Mouse (Mus musculus) embryonic facial prominence, embryonic 11.5 days (tissue): Measurements from ENCODE around the gene Cacng8. TPM values are rescaled to one million over a fixed set of nuclear protein-coding genes. Genes with fewer than 3 reads are reported as not detected.

ENCODE experiments used
- ATAC-seq: fragments of 200-750 bp; cut with Nextera tagmentation; replicated peaks from 2 replicates; pipeline ENCODE4 v1.8.0; 2017; ENCODE audit warnings: low read depth; ENCODE audit not compliant: insufficient number of reproducible peaks, low FRiP score, low TSS enrichment
- DNase-seq: peaks from one replicate; pipeline ENCODE4 v3.0.0-alpha.2; 2015; ENCODE audit warnings: low spot score
- H3K27ac ChIP-seq: fragments of 300-500 bp; sonication (generic); replicated peaks from 2 replicates; pipeline ENCODE4 v1.5.1; 2014; ENCODE audit warnings: mild to moderate bottlenecking, low read depth, low read length, control low read depth
- H3K27me3 ChIP-seq: fragments of 300-500 bp; sonication (generic); 2 replicates; pipeline ENCODE4 v1.6.1; 2014; ENCODE audit warnings: mild to moderate bottlenecking, low read length, moderate library complexity, mixed read lengths; ENCODE audit not compliant: control insufficient read depth, insufficient read depth
- H3K36me3 ChIP-seq: fragments of 300-500 bp; sonication (generic); replicated peaks from 2 replicates; pipeline ENCODE4 v1.6.1; 2014; ENCODE audit warnings: low read depth, mild to moderate bottlenecking, low read length, moderate library complexity, mixed read lengths; ENCODE audit not compliant: control insufficient read depth, insufficient read depth
- H3K4me1 ChIP-seq: fragments of 300-500 bp; sonication (generic); 2 replicates; pipeline ENCODE4 v1.6.1; 2014; ENCODE audit warnings: low read length, mixed read lengths; ENCODE audit not compliant: control insufficient read depth, insufficient read depth
- H3K4me2 ChIP-seq: fragments of 300-500 bp; sonication (generic); 2 replicates; pipeline ENCODE4 v1.6.1; 2014; ENCODE audit warnings: low read depth, mild to moderate bottlenecking, control low read depth, low read length, moderate library complexity
- H3K4me3 ChIP-seq: fragments of 300-500 bp; sonication (generic); 2 replicates; pipeline ENCODE4 v1.5.1; 2014; ENCODE audit warnings: low read depth, low read length, control low read depth
- H3K9ac ChIP-seq: fragments of 300-500 bp; sonication (generic); replicated peaks from 2 replicates; pipeline ENCODE4 v1.6.1; 2014; ENCODE audit warnings: mild to moderate bottlenecking, control low read depth, low read length
- H3K9me3 ChIP-seq: fragments of 300-500 bp; sonication (generic); replicated peaks from 2 replicates; pipeline ENCODE4 v1.6.1; 2016; ENCODE audit warnings: mild to moderate bottlenecking, low read length, inconsistent platforms, mixed read lengths; ENCODE audit not compliant: control insufficient read depth
- WGBS: fragments of 180-500 bp; shearing (Covaris S2); extraction: QIAGEN DNeasy Blood & Tissue Kit; methylation state at CpG from one replicate; pipeline ENCODE4 v1.1.7; 2014; 5-methylcytosine and 5-hydroxymethylcytosine counted together
- polyA plus RNA-seq: library from polyadenylated mRNA; unstranded; fragments of >200 nt; fragmentation: Nextera tagmentation; extraction: Ambion mirVana; gene quantifications from 2 replicates; pipeline ENCODE4 v1.2.1, GENCODE M21; 2014

Gene Cacng8
- polyA plus RNA-seq, 1 experiment from 2014 or later = 4.7 TPM

GRCm38 (mm10) chr7:3360678-3361077, 29.8 kb upstream of the Cacng8 start:
- no peak overlapping the region for H3K4me3 ChIP-seq
- no peaks in the 10 kb centered on the region for H3K9me3 ChIP-seq
- H3K4me1 ChIP-seq = no peaks in the 10 kb centered on the region
- H3K27ac ChIP-seq = no peak overlapping the region
- H3K4me2 ChIP-seq = no peak overlapping the region
- ATAC-seq (no peak), DNase-seq (no peak)
- WGBS = 85% methylated on average over 1 of the region's 1 CpGs
- no peak overlapping the region for H3K9ac ChIP-seq
- no peaks in the 10 kb centered on the region; the same call in none of the 2 replicates for H3K36me3 ChIP-seq
- no peaks in the 10 kb centered on the region for H3K27me3 ChIP-seq

- WGBS = 46% methylated on average over 11 of the region's 11 CpGs
- Histone ChIP-seq H3K9ac (no peak overlapping the region), H3K4me3 (no peak overlapping the region), H3K9me3 (no peaks in the 10 kb centered on the region), H3K27ac (no peak overlapping the region), H3K36me3 (no peaks in the 10 kb centered on the region), H3K27me3 (peaks cover 5% of the 10 kb centered on the region; the same call in 1 of the 2 replicates), H3K4me1 (0 out of 2 replicates have a peak, but pooled peaks cover 2% of the 10 kb centered on the region), H3K4me2 (no peak overlapping the region)
- DNase-seq = no peak
- no peak for ATAC-seq
Measured at GRCm38 (mm10) chr7:3365547-3366279, 24.8 kb upstream of the Cacng8 start.

GRCm38 (mm10) chr7:3366705-3367516, 23.6 kb upstream of the Cacng8 start:
- DNase-seq = peak; percentile 9
- no peak overlapping the region for H3K4me3 ChIP-seq
- 0 out of 2 replicates have a peak, but pooled peaks cover 2% of the 10 kb centered on the region for H3K4me1 ChIP-seq
- 11% methylated on average over 42 of the region's 42 CpGs for WGBS
- no peaks in the 10 kb centered on the region for H3K36me3 ChIP-seq
- H3K9me3 ChIP-seq = no peaks in the 10 kb centered on the region
- H3K9ac ChIP-seq = no peak overlapping the region
- H3K27me3 ChIP-seq = peaks cover 5% of the 10 kb centered on the region; the same call in 1 of the 2 replicates
- no peak overlapping the region for H3K27ac ChIP-seq
- H3K4me2 ChIP-seq = no peak overlapping the region
- ATAC-seq = 0 out of 2 replicates have a peak, but pooled peaks have one; percentile 38

GRCm38 (mm10) chr7:3367569-3367968, 22.9 kb upstream of the Cacng8 start:
- H3K4me1 ChIP-seq = 0 out of 2 replicates have a peak, but pooled peaks cover 2% of the 10 kb centered on the region
- H3K9me3 ChIP-seq = no peaks in the 10 kb centered on the region
- H3K27me3 ChIP-seq = peaks cover 5% of the 10 kb centered on the region; the same call in 1 of the 2 replicates
- no peak overlapping the region for H3K9ac ChIP-seq
- WGBS = 7% methylated on average over 10 of the region's 11 CpGs
- no peaks in the 10 kb centered on the region for H3K36me3 ChIP-seq
- no peak for ATAC-seq
- H3K4me3 ChIP-seq = no peak overlapping the region
- DNase-seq = no peak
- H3K27ac ChIP-seq = no peak overlapping the region
- 0 out of 2 replicates have a peak overlapping the region, but pooled peaks have one; percentile 4 for H3K4me2 ChIP-seq

- ATAC-seq = no peak
- no peak overlapping the region for H3K4me3 ChIP-seq
- DNase-seq = peak; percentile 13
- no peaks in the 10 kb centered on the region for H3K9me3 ChIP-seq
- H3K36me3 ChIP-seq = no peaks in the 10 kb centered on the region
- no peak overlapping the region for H3K4me2 ChIP-seq
- WGBS = 31% methylated on average over 12 of the region's 12 CpGs
- H3K9ac ChIP-seq = no peak overlapping the region
- H3K27ac ChIP-seq = no peak overlapping the region
- peaks cover 5% of the 10 kb centered on the region; the same call in 1 of the 2 replicates for H3K27me3 ChIP-seq
- 0 out of 2 replicates have a peak, but pooled peaks cover 2% of the 10 kb centered on the region for H3K4me1 ChIP-seq
Measured at GRCm38 (mm10) chr7:3368311-3368710, 22.2 kb upstream of the Cacng8 start.

- Histone ChIP-seq H3K27ac (no peak overlapping the region), H3K9ac (no peak overlapping the region), H3K4me3 (no peak overlapping the region), H3K4me2 (no peak overlapping the region), H3K27me3 (peaks cover 5% of the 10 kb centered on the region; the same call in 1 of the 2 replicates), H3K9me3 (no peaks in the 10 kb centered on the region), H3K4me1 (0 out of 2 replicates have a peak, but pooled peaks cover 2% of the 10 kb centered on the region), H3K36me3 (no peaks in the 10 kb centered on the region)
- WGBS = 77% methylated on average over 6 of the region's 6 CpGs
- no peak for ATAC-seq
- DNase-seq = no peak
Measured at GRCm38 (mm10) chr7:3369189-3369588, 21.3 kb upstream of the Cacng8 start.

GRCm38 (mm10) chr7:3370407-3370806, 20.1 kb upstream of the Cacng8 start:
- H3K4me1 ChIP-seq = 0 out of 2 replicates have a peak, but pooled peaks cover 2% of the 10 kb centered on the region
- H3K9ac ChIP-seq = no peak overlapping the region
- H3K27me3 ChIP-seq = peaks cover 5% of the 10 kb centered on the region; the same call in 1 of the 2 replicates
- ATAC-seq (no peak), DNase-seq (no peak)
- H3K9me3 ChIP-seq = no peaks in the 10 kb centered on the region
- H3K4me2 ChIP-seq = no peak overlapping the region
- no peak overlapping the region for H3K4me3 ChIP-seq
- no peaks in the 10 kb centered on the region for H3K36me3 ChIP-seq
- 50% methylated on average over 4 of the region's 4 CpGs for WGBS
- no peak overlapping the region for H3K27ac ChIP-seq
